Mouse (Mus musculus) brain, embryonic 14.5 days (tissue): ENCODE data around the gene Capg.

ENCODE experiments used
- CTCF ChIP-seq: fragments of 200-500 bp; IDR thresholded peaks from 2 replicates; pipeline ENCODE4 v1.5.1; 2012; ENCODE audit warnings: inconsistent platforms, mild to moderate bottlenecking, moderate library complexity, borderline replicate concordance; ENCODE audit not compliant: insufficient read depth, insufficient read length; ENCODE audit errors: extremely low read depth
- POLR2A ChIP-seq: fragments of 200-500 bp; IDR thresholded peaks from 2 replicates; pipeline ENCODE4 v1.6.1; 2012; ENCODE audit warnings: mild to moderate bottlenecking, inconsistent platforms, borderline replicate concordance; ENCODE audit not compliant: poor library complexity, insufficient read depth, insufficient read length, severe bottlenecking; ENCODE audit errors: extremely low read depth

GRCm38 (mm10) chr6:72518842-72519241, 25.3 kb upstream of the Capg start:
- no peak for TF ChIP-seq CTCF
- TF ChIP-seq POLR2A = no peak
